Mouse (Mus musculus) heart, embryonic 11.5 days (tissue): Measurements from ENCODE around the gene Pak6. TPM values are rescaled to one million over a fixed set of nuclear protein-coding genes. Genes with fewer than 3 reads are reported as not detected.

Experiments
- ATAC-seq: fragments of 200-750 bp; cut with Nextera tagmentation; replicated peaks from 2 replicates; pipeline ENCODE4 v1.8.0; 2017; ENCODE audit warnings: moderate library complexity; ENCODE audit not compliant: insufficient number of reproducible peaks, low FRiP score, low TSS enrichment
- H3K27ac ChIP-seq: fragments of 300-500 bp; sonication (generic); 2 replicates; pipeline ENCODE4 v1.5.1; 2014; ENCODE audit warnings: mild to moderate bottlenecking, low read depth, low read length
- H3K27me3 ChIP-seq: fragments of 300-500 bp; sonication (generic); 2 replicates; pipeline ENCODE4 v1.6.1; 2014; ENCODE audit warnings: mild to moderate bottlenecking, low read length, mixed read lengths; ENCODE audit not compliant: control insufficient read depth, insufficient read depth
- H3K36me3 ChIP-seq: fragments of 300-500 bp; sonication (generic); 2 replicates; pipeline ENCODE4 v1.6.1; 2014; ENCODE audit warnings: mild to moderate bottlenecking, low read length, moderate library complexity, mixed read lengths; ENCODE audit not compliant: control insufficient read depth, insufficient read depth
- H3K4me1 ChIP-seq: fragments of 300-500 bp; sonication (generic); 2 replicates; pipeline ENCODE4 v1.6.1; 2014; ENCODE audit warnings: low read length; ENCODE audit not compliant: control insufficient read depth, insufficient read depth
- H3K4me2 ChIP-seq: fragments of 300-500 bp; sonication (generic); 2 replicates; pipeline ENCODE4 v1.6.1; 2014; ENCODE audit warnings: mild to moderate bottlenecking, moderate library complexity
- H3K4me3 ChIP-seq: fragments of 300-500 bp; sonication (generic); 2 replicates; pipeline ENCODE4 v1.5.1; 2014; ENCODE audit warnings: low read depth, low read length
- H3K9ac ChIP-seq: fragments of 300-500 bp; sonication (generic); 2 replicates; pipeline ENCODE4 v1.6.1; 2014; ENCODE audit warnings: mild to moderate bottlenecking, low read depth, low read length, moderate library complexity
- H3K9me3 ChIP-seq: fragments of 300-500 bp; sonication (generic); replicated peaks from 2 replicates; pipeline ENCODE4 v1.6.1; 2016; ENCODE audit warnings: low read length; ENCODE audit not compliant: control insufficient read depth
- WGBS: fragments of 180-500 bp; shearing (Covaris S2); extraction: QIAGEN DNeasy Blood & Tissue Kit; methylation state at CpG from one replicate; pipeline ENCODE4 v1.1.7; 2014; ENCODE audit not compliant: insufficient replicate concordance; 5-methylcytosine and 5-hydroxymethylcytosine counted together
- polyA plus RNA-seq: library from polyadenylated mRNA; unstranded; fragments of >200 nt; fragmentation: Nextera tagmentation; extraction: Ambion mirVana; gene quantifications from 2 replicates; pipeline ENCODE4 v1.2.1, GENCODE M21; 2014

Pak6 gene
- polyA plus RNA-seq, 1 experiment from 2014 or later: 3.0 TPM

GRCm38 (mm10) chr2:118733341-118733740 is 70.2 kb downstream of the Pak6 start:
- no peak overlapping the region for H3K27ac ChIP-seq
- H3K9ac ChIP-seq: no peak overlapping the region
- no peaks in the 10 kb centered on the region for H3K9me3 ChIP-seq
- no peak overlapping the region for H3K4me2 ChIP-seq
- ATAC-seq: no peak
- no peaks in the 10 kb centered on the region for H3K36me3 ChIP-seq
- 64% methylated on average over 5 of the region's 5 CpGs for WGBS
- peaks cover 16% of the 10 kb centered on the region for H3K4me1 ChIP-seq
- no peak overlapping the region for H3K4me3 ChIP-seq
- peaks cover 16% of the 10 kb centered on the region; the same call in 1 of the 2 replicates for H3K27me3 ChIP-seq

GRCm38 (mm10) chr2:118740341-118740740 is 77.2 kb downstream of the Pak6 start:
- Histone ChIP-seq H3K36me3 (no peaks in the 10 kb centered on the region), H3K4me3 (no peak overlapping the region), H3K4me2 (no peak overlapping the region), H3K9me3 (no peaks in the 10 kb centered on the region), H3K27ac (no peak overlapping the region), H3K9ac (no peak overlapping the region), H3K27me3 (peaks cover 14% of the 10 kb centered on the region), H3K4me1 (peaks cover 8% of the 10 kb centered on the region)
- no peak for ATAC-seq
- 54% methylated on average over 3 of the region's 3 CpGs for WGBS

GRCm38 (mm10) chr2:118741183-118741582 is 78.1 kb downstream of the Pak6 start:
- no peaks in the 10 kb centered on the region for H3K36me3 ChIP-seq
- no peak for ATAC-seq
- H3K9ac ChIP-seq: no peak overlapping the region
- H3K4me3 ChIP-seq: no peak overlapping the region
- no peaks in the 10 kb centered on the region for H3K9me3 ChIP-seq
- H3K4me1 ChIP-seq: peaks cover 8% of the 10 kb centered on the region
- no peak overlapping the region for H3K27ac ChIP-seq
- 63% methylated on average over 9 of the region's 9 CpGs for WGBS
- no peak overlapping the region for H3K4me2 ChIP-seq
- peaks cover 14% of the 10 kb centered on the region for H3K27me3 ChIP-seq

GRCm38 (mm10) chr2:118743261-118743943 is 80.3 kb downstream of the Pak6 start:
- no peak for ATAC-seq
- H3K9ac ChIP-seq: no peak overlapping the region
- no peak overlapping the region for H3K4me3 ChIP-seq
- peaks cover 13% of the 10 kb centered on the region for H3K4me1 ChIP-seq
- H3K27ac ChIP-seq: no peak overlapping the region
- WGBS: 33% methylated on average over 8 of the region's 8 CpGs
- H3K9me3 ChIP-seq: no peaks in the 10 kb centered on the region
- peaks cover 14% of the 10 kb centered on the region for H3K27me3 ChIP-seq
- no peak overlapping the region for H3K4me2 ChIP-seq
- H3K36me3 ChIP-seq: no peaks in the 10 kb centered on the region

GRCm38 (mm10) chr2:118744621-118745020 is 81.5 kb downstream of the Pak6 start:
- peaks cover 14% of the 10 kb centered on the region for H3K27me3 ChIP-seq
- 12% methylated on average over 7 of the region's 7 CpGs for WGBS
- no peaks in the 10 kb centered on the region for H3K9me3 ChIP-seq
- H3K9ac ChIP-seq: no peak overlapping the region
- H3K27ac ChIP-seq: no peak overlapping the region
- peak overlapping the region; percentile 75 for H3K4me3 ChIP-seq
- ATAC-seq: no peak
- H3K4me1 ChIP-seq: peaks cover 22% of the 10 kb centered on the region
- H3K4me2 ChIP-seq: peak overlapping the region; percentile 85
- H3K36me3 ChIP-seq: no peaks in the 10 kb centered on the region

GRCm38 (mm10) chr2:118745232-118745884 is 82.3 kb downstream of the Pak6 start, which contains the start of gene Inafm2:
Gene Inafm2 (plus strand): TSS chr2:118745758.
- ATAC-seq: peak; percentile 87
- Histone ChIP-seq H3K4me2 (peak within 1 kb of the TSS; percentile 85), H3K4me1 (peaks cover 30% of the 10 kb centered on the region), H3K27ac (peak within 1 kb of the TSS; percentile 59), H3K9ac (peak within 1 kb of the TSS; percentile 91), H3K36me3 (no peaks in the 10 kb centered on the region), H3K4me3 (peak within 1 kb of the TSS; percentile 75), H3K27me3 (peaks cover 14% of the 10 kb centered on the region), H3K9me3 (no peaks in the 10 kb centered on the region)
- under 1% methylated on average over 36 of the region's 57 CpGs for WGBS

GRCm38 (mm10) chr2:118745915-118746901 is 83.1 kb downstream of the Pak6 start:
- Histone ChIP-seq H3K9ac (peak overlapping the region; percentile 91), H3K4me1 (peaks cover 37% of the 10 kb centered on the region), H3K27me3 (peaks cover 14% of the 10 kb centered on the region), H3K4me2 (peak overlapping the region; percentile 85), H3K9me3 (no peaks in the 10 kb centered on the region), H3K36me3 (no peaks in the 10 kb centered on the region), H3K27ac (peak overlapping the region; percentile 59), H3K4me3 (peak overlapping the region; percentile 75)
- WGBS: 1% methylated on average over 106 of the region's 113 CpGs
- peak; percentile 20 for ATAC-seq

GRCm38 (mm10) chr2:118747301-118747960 is 84.3 kb downstream of the Pak6 start:
- peaks cover 49% of the 10 kb centered on the region for H3K4me1 ChIP-seq
- peaks cover 8% of the 10 kb centered on the region for H3K27me3 ChIP-seq
- no peak for ATAC-seq
- H3K9ac ChIP-seq: peak overlapping the region; percentile 91
- peak overlapping the region; percentile 29; the same call in 1 of the 2 replicates for H3K27ac ChIP-seq
- no peaks in the 10 kb centered on the region for H3K36me3 ChIP-seq
- peak overlapping the region; percentile 85 for H3K4me2 ChIP-seq
- H3K9me3 ChIP-seq: no peaks in the 10 kb centered on the region
- peak overlapping the region; percentile 75 for H3K4me3 ChIP-seq
- 27% methylated on average over 10 of the region's 10 CpGs for WGBS
